Mouse (Mus musculus) embryonic facial prominence, embryonic 15.5 days (tissue): Measurements from ENCODE around the gene Bsph2. TPM values are rescaled to one million over a fixed set of nuclear protein-coding genes. Genes with fewer than 3 reads are reported as not detected.

Experiments used
- ATAC-seq: fragments of 200-750 bp; cut with Nextera tagmentation; 2 replicates; pipeline ENCODE4 v1.8.0; 2017; ENCODE audit warnings: low read depth, moderate TSS enrichment; ENCODE audit not compliant: insufficient number of reproducible peaks, low FRiP score, low TSS enrichment
- H3K27ac ChIP-seq: fragments of 300-500 bp; sonication (generic); replicated peaks from 2 replicates; pipeline ENCODE4 v1.5.1; 2015; ENCODE audit warnings: mild to moderate bottlenecking, inconsistent platforms
- H3K27me3 ChIP-seq: fragments of 300-500 bp; sonication (generic); 2 replicates; pipeline ENCODE4 v1.6.1; 2015; ENCODE audit warnings: inconsistent platforms
- H3K36me3 ChIP-seq: fragments of 300-500 bp; sonication (generic); 2 replicates; pipeline ENCODE4 v1.6.1; 2015; ENCODE audit warnings: mild to moderate bottlenecking, inconsistent platforms
- H3K4me1 ChIP-seq: fragments of 300-500 bp; sonication (generic); 2 replicates; pipeline ENCODE4 v1.6.1; 2015; ENCODE audit warnings: inconsistent platforms
- H3K4me2 ChIP-seq: fragments of 300-500 bp; sonication (generic); replicated peaks from 2 replicates; pipeline ENCODE4 v1.6.1; 2015; ENCODE audit warnings: mild to moderate bottlenecking, inconsistent platforms
- H3K4me3 ChIP-seq: fragments of 300-500 bp; sonication (generic); replicated peaks from 2 replicates; pipeline ENCODE4 v1.5.1; 2015; ENCODE audit warnings: mild to moderate bottlenecking, inconsistent platforms
- H3K9ac ChIP-seq: fragments of 300-500 bp; sonication (generic); 2 replicates; pipeline ENCODE4 v1.6.1; 2015; ENCODE audit warnings: inconsistent platforms
- H3K9me3 ChIP-seq: fragments of 300-500 bp; sonication (generic); replicated peaks from 2 replicates; pipeline ENCODE4 v1.6.1; 2016; ENCODE audit warnings: inconsistent platforms
- WGBS: fragments of 180-500 bp; shearing (Covaris S2); methylation state at CpG from one replicate; pipeline ENCODE4 v1.1.7; 2015; 5-methylcytosine and 5-hydroxymethylcytosine counted together
- polyA plus RNA-seq: library from polyadenylated mRNA; unstranded; fragments of >200 nt; fragmentation: Nextera tagmentation; extraction: Ambion mirVana; gene quantifications from 2 replicates; pipeline ENCODE4 v1.2.1, GENCODE M21; 2015

The Bsph2 gene
- not detected in 2 replicates for polyA plus RNA-seq

GRCm38 (mm10) chr7:13570967-13571366, at the start of gene Bsph2:
Bsph2 (minus strand) TSS chr7:13571067.
- no peaks in the 10 kb centered on the region for H3K4me1 ChIP-seq
- no peaks in the 10 kb centered on the region for H3K36me3 ChIP-seq

GRCm38 (mm10) chr7:13511539-13511938, 59.3 kb downstream of the Bsph2 start:
- Histone ChIP-seq H3K4me2 (no peak overlapping the region), H3K9me3 (no peaks in the 10 kb centered on the region), H3K4me1 (no peaks in the 10 kb centered on the region), H3K4me3 (no peak overlapping the region), H3K36me3 (no peaks in the 10 kb centered on the region), H3K9ac (no peak overlapping the region), H3K27ac (no peak overlapping the region), H3K27me3 (no peaks in the 10 kb centered on the region)
- ATAC-seq = no peak
- 56% methylated on average over 1 of the region's 1 CpGs for WGBS

More at GRCm38 (mm10) chr7:13570967-13571366, at the start of gene Bsph2:
- no peak for ATAC-seq
- Histone ChIP-seq H3K9ac (no peak within 1 kb of the TSS), H3K27me3 (no peaks in the 10 kb centered on the region), H3K9me3 (peaks cover 9% of the 10 kb centered on the region; the same call in 1 of the 2 replicates), H3K4me3 (no peak within 1 kb of the TSS), H3K4me2 (no peak within 1 kb of the TSS), H3K27ac (no peak within 1 kb of the TSS)

Other genes with a start within 250 kb of the Bsph2 start
- 1.2 TPM in 2 replicates for gene Pla2g4c, start 246.4 kb downstream of the Bsph2 start, polyA plus RNA-seq
- not detected in 2 replicates for gene Cabp5, start 172.9 kb downstream of the Bsph2 start, polyA plus RNA-seq
- not detected in 2 replicates for gene Bsph1, start 120.2 kb downstream of the Bsph2 start, polyA plus RNA-seq
- not detected in 2 replicates for gene Sult2a5, start 52.9 kb upstream of the Bsph2 start, polyA plus RNA-seq
- not detected in 2 replicates for gene Sult2a2, start 162.4 kb upstream of the Bsph2 start, polyA plus RNA-seq